Mouse (Mus musculus): ENCODE measurements at regions not wholly inside any gene's neighbourhood (a gene's known extent, or its start where the extent isn't known, plus 50 kb on each side); places are given as distances from the start of the nearest gene placed in this dataset.

DNA sequence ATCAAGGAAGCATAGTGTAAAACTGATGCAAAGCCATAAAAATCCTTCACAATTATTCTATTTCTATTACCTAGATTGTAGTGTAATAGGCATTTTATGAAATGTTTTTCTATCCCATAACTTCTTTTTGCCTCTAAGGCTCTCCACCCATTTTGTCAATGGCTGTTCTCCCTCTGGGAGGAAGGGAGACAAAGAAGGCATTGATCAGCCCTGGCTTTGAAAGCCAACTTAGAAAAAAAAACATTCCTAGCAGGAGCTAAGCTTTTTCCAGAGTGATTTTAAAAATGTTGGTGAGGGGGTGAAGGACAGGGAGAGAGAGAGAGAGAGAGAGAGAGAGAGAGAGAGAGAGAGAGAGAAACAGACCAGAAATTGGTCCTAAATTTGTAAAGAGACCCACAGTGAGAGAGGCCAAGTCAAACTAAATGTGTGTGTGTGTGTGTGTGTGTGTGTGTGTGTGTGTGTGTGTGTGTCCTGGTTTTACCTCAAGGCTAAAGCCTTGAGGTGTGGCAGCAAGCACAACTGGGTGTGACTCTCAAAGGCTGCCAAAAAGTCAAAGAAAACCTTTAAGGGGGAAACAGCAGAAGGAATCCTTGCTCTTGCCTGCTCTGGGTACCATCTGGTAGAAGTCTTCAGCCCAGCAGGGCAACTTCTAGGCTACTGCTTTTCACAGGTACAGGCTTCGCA is 77.0 kb upstream of the Klf12 start:
- no peak for TF ChIP-seq CTCF (IDR thresholded peaks at IDR 0.05; ENCODE audit: low read depth, low read length)
- TF ChIP-seq POLR2A (IDR thresholded peaks at IDR 0.05; ENCODE audit: insufficient read depth, low read length), result no peak
- no peak for TF ChIP-seq EP300 (IDR thresholded peaks at IDR 0.05; ENCODE audit: insufficient read depth, low read depth, low read length)
